Mouse (Mus musculus): ENCODE measurements around the gene Mapkap1.

Mapkap1 gene

DNA sequence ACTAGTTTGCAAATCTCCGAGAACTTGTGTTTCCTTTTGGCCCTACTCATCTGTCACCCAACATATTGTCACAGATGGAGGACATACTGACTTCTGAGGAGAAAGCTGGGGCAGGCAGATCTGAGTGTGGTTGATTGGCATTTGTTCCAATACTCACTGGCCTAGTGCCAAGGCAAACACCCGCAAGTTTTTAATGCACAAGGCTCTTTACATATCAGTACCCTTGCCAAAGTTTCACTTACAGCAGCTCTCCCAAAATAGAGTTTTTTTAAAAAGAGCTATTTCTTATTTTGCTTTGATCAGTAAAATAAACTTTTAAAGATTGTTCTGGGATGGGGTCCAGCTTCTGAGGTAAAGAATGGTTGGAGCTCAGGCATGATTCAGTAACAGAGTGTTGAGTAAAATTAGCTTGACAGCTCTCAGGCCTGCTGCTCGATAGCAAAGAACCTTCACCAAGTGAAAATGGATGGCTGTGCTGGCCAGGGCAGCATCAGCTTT, 125.3 kb downstream of the Mapkap1 start:
- DNase-seq (ENCODE audit: low spot score): no peak

DNA sequence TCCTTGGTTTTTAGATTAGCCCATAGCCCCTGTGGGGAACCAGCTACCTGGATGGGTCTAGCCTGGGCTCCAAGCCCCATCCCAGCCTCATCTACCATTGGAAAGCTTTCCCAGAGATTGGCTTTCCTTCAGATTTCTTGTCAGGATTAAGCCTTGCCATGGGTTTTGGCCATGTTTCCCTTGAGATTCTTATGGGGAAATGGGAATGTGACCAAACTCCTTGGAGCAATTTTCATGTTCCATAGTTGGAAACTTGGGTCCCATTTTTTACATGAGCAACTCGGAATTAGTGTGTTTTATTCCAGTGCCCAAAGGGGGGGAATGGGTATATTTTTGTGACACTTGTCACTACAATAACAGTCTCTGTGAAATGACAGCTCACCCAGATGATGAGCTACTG, 125.8 kb downstream of the Mapkap1 start:
- no peak for DNase-seq (ENCODE audit: low spot score)

DNA sequence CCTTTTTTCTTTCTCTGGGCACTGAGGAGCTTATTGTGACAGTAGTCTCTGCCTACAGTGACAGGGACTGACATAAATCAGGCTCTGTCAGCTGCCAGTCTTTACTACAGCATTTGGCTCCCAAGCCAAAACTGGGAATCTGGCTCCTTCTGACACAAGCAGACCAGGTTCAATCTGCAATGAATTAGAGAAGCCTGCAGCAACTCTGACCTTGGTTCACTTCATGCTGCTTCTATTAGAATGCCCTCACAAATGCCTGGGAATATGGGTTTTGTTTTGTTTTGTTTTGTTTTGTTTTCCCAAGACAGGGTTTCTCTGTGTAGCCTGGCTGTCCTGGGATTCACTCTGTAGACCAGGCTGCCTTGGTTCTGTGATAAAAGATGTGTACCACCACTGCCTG, 126.7 kb downstream of the Mapkap1 start:
- DNase-seq (ENCODE audit: low spot score): no peak

DNA sequence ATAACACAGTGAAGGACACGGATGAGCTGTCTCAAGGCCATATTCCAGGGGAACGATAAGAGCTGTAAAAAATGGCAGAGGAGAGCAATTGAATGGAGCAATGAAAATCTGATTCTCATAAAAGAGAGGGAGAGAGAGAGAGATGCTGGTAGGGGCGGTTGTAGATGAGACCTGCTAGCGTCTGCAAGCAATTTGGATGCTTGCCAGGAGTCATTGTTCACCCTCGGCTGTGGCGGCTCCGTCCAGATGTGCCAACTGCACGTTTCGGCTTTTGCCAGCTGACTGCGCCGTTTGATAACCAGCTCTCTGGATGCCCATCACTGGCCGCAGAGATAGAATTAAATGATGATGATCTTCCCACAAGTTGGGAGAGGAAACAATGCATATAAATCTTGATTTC, 128.4 kb downstream of the Mapkap1 start:
- peak; percentile 87 for DNase-seq (ENCODE audit: low spot score)

DNA sequence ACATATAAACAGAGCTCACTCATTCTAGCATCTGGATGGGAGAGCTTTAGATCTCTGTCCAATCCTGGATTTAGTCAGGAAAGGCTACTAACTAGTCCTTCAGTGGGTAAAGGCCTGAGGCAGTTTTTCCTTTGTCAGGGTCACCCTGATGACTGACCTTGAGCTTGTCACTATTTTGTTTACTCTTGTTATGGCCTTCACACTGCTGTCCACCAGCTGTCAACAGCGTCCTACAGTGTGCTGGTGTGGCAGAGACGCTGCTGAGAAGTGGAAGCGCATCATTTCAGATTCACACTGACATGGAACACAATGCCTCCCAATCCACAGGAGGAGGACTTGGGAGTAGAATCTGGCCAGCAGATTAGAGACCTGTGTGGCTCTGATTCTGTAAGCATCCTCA, 130.8 kb downstream of the Mapkap1 start:
- no peak for DNase-seq (ENCODE audit: low spot score)

DNA sequence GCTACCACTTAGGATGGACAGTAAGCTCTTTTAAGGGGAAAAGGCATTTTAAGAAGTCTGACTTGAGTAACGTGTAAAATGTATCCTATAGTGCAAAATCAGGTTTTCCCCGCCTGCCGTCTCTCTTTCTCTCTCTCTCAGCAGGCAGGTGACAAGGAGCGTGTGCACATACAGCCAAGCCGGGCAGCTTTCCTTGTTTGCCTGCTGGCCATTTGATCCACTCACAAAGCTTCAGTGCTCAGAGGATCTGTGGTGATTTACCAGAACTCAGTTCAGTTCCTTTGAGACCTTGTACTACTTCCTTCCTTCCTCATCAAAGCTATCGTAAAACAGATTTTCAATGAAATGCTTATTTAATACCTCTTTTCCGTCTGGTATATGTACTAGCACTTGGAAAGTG, 137.0 kb downstream of the Mapkap1 start:
- DNase-seq (ENCODE audit: low spot score): no peak

DNA sequence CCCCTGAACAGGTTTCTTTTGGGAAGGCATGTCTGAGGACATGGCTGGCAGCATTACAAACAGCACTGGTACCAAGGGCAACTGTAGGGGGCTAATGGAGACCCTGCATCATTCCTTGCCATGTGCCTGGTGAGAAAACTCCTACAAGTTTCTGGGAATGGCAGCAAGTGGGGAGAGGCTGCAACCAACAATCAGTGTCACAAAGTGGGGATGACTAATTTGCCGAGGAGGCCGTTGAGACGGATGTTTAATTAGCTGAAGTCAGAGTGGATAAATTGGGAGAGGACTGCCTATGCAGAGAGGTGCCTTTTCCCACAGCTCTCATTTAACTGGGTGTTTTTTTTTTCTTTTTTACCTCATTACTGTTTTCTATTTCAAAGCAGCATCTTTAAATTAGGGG, 137.4 kb downstream of the Mapkap1 start:
- no peak for DNase-seq (ENCODE audit: low spot score)

DNA sequence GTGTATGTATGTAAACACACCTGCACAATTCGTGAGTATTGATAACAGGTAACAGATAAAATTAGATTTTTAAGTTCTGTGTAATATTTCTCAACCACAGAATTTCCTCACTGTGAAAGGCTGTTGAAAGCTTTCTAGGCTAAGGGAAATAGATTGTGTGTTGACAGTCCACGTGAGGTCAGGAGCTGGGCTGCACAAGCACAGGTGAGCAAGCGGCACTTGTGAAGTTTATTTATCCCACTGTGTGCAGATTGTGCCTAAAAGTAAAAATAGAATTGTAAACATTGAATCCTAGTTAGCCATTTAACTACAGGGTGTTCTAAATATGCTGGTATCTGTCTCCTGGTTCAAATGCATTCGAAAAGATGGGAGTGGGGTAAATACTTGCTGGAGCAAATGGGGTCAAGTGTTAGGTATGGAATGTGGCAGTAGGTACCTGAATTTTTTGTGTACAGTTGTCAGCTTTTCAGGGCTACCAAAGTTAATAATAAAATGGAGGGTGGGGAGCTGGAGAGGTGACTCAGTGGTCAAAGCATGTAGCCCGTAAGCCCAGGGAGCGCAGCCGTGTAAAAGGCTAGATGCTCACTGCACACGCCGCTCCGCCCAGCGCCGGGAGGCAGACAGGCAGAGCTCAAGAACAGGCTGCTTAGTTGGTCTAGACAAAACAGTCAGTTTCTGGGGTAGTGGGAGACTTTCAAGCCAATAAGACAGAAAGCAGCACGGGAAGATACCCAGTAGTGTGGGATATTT, 138.2 kb downstream of the Mapkap1 start:
- DNase-seq (ENCODE audit: low spot score): no peak

DNA sequence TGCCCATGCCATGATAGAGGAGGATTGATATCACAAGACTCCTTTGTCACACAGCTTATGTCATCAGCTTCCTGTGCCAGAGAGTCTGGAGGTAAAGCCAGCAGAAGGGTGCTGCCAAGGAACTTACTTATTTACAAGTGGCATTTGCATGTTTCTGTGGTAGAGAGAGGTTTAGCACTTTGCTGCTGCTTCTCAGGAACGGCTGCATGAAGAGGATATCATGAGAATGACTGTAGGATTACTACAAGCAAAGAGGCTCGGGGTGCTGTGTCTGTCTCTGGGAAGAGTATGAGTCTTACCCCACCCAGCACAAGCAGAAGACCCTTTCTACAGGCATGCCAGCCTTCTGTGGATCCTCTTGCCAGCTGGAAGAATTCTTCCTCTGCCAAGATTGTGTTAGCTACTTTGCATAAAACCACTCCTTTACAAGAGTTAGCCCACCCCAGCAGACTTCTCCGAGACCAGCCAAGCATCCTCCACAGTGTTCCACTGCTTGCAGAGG, 139.7 kb downstream of the Mapkap1 start:
- DNase-seq (ENCODE audit: low spot score): no peak

DNA sequence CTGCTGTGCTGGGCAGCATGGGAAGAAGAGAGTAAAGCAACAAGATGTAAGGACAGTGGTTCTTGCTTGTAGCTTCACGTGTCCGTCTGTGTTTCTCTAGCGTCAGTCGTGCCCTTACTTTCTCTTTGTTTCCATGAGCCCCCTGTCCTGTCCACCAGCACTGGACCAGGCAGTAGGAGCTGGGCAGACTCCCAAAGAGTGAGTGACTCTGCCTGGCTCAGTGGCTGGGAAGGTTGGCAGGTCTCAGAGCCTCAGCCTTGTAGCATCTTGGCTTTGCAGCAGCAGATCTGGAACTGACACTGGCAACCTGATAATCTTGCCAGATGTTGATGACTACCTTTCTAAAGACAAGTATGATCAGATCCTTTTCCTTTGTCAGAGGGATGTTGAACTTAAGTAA, 140.9 kb downstream of the Mapkap1 start:
- no peak for DNase-seq (ENCODE audit: low spot score)

DNA sequence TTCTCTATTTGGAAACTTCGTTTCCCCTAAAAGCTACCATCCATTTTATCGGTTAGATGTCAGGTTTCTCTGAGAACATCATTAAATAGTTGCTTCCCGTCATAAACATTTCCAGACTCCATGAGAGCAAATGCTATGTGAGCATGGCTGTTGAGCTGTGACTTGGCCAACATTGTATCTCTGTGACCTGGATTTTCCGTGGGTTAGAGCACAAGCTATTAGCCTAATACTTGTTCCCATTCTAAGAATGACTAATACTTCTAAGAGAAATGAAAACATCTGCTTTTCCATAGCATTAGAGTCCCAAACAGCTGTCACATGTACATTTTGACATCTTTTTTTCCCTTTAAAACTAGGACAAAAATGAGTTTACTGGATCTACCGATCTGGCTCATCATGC, 142.4 kb downstream of the Mapkap1 start:
- no peak for DNase-seq (ENCODE audit: low spot score)

DNA sequence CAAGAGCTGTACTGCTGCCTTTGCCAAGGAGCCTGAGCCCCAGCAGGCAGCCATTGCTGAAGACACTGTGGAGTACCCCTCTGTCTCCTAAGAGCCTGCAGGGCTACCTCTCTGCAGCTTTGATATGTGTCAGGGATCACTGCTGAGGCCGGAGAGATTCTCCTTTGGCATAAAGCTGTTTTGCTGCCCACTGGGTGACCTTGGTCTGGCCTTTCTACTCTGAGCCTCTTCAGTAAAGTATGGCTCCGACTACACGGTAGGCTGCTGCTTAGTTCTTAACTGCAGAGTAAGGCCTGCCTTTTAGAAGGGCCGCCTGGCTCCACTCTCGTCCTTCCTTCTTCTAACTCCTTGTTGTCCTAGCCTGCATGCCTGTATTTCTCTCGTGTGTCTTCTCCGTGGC, 142.9 kb downstream of the Mapkap1 start:
- no peak for DNase-seq (ENCODE audit: low spot score)

DNA sequence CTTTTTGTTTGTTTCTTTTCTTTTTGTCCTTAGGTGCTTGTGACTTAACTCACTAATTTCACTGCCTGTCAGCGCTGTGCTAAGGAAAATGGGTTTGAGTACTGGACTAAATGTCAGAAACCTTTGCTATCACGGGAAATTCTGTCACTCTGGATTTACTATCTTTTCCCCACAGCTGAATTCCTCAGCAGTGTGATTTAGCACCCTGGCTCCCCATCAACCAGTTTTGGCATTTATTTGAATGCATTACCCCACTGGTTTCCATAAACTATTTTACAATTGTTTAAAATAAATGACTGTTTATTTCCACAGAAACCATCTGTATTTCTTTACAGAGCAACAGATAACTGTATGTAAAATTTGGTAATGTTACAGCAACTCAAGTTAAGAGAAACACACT, 146.2 kb downstream of the Mapkap1 start:
- no peak for DNase-seq (ENCODE audit: low spot score)

DNA sequence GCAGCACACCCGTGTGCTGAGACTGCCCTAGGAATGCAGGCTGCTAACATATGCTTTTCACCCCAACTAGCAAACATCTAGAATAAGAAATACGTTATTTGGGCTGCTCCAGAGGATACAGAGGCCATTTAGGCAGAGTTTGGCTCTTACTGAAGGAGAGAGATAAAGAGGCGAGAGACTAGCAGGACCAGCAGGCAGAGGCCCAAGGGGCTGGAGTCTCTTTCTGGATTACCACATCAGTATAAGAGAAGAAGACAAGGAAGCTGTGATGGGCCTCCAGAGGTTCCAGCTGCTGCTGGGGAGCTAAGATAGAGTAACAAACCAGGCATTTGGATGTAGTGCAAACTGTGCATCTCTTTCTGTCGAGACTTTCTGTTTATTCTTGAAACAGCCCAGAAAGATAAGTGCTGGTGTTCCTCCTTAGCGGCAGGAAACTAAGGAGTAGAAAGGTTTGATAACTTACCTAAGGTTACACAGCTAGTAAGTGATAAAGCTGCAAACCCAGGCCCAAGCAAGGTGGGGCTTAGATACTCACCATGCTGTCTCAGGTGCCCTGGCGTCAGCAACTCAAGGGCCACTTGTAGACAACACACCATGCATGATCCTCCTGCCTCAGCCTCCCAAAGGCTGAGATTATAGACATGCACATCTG, 147.1 kb downstream of the Mapkap1 start:
- no peak for DNase-seq (ENCODE audit: low spot score)

DNA sequence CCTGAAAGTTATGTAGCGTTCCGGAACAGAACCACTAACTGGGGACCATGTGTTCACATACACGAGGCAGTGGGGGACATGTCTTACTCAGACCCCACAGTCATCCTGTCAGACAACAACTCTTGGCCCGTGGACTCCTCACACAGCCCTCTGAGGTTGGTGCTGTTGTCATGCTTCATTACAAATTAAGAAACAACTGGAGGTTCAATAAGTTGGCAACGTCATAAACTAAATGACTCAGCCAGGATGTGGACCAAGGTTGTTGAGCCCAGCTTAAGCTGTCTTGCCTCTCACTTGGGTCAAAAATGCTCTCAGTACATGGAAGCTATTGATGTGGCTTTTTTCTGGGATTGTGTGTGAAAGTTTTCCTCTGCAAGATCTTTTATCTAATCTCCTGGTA, 153.6 kb downstream of the Mapkap1 start:
- DNase-seq (ENCODE audit: low spot score): no peak

DNA sequence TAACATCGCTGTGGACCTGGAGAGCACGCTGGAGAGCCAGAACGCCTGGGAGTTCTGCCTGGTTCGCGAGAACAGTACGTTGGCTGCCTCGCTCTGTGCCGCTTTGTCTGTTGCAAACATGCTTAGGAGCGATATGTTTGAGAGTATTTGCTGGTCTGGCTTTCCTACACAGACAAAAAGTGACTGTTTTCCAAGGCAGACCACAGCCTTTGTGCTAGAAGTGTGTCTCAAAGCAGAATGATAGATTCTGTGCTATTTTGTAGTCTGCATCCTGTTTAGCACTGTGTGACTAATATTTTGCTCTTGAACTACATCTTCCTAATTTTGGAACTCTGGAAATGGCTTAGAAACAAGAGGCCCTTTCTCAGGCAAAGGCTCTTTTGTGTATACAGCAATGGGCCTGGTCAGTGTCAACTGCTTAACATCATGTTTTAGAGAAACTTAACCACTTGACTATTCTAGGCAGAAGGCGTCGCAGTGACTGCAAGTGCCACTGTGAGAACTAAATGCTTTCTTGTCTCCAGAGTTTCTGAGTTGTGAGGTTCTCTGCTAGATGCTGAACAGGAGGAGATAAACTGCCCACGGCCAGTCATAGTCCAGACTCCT, 156.6 kb downstream of the Mapkap1 start:
- no peak for DNase-seq (ENCODE audit: low spot score)

DNA sequence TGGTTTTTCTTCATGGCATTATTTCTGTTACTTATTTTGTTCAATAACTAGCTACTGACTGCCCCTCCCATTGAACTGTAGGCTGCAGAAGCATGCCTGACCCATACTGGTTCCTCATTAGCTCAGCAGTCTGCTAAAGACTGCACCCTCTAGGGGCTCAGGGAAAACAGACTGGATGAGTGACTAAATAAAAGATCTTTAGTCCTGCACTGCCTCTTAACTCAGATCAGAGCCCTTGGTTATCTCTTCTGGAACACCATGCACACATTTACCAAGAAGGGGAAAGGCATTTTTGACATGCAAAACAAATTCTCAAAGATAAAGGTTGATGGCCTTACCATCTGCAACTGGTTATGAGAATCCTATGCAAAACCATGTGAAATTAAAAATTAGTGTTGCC, 157.3 kb downstream of the Mapkap1 start:
- DNase-seq (ENCODE audit: low spot score): no peak

DNA sequence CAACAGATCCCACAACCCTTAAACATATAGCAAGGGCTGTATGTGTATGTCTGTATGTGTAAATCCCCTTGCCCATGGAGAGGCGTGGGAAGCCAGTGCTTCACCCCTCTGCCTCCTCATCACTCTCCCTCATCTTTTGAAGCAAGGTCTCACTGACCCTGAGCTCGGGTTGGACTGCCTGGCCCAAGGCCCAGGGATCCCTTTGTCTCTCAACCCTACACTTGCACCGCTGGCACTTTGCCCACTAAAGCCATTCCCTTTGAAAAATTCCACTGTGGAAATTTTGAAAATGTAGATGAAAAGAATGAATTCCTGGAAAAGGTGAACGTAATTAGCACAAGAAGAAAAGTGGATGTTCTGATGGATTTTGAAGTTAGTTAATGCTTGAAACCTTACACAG, 159.6 kb downstream of the Mapkap1 start:
- no peak for DNase-seq (ENCODE audit: low spot score)

DNA sequence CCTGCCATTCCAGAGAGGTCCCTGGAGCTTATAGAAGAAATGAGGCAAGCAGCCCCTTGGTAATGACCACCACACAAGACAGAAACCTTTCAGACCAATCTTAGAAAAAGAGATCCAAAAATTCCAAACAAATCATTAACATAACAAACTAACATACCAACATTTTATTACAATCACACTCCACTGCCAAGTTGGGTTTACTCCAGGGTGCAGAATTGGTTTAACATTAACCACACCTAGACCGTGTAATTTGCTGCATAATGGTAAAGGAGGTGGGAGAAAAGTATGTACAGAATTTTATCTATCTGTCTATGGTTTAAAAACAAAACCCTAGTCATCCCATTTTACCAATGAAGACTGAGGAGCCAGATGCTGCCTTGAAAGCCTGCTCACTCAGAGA, 160.0 kb downstream of the Mapkap1 start:
- DNase-seq (ENCODE audit: low spot score): no peak

DNA sequence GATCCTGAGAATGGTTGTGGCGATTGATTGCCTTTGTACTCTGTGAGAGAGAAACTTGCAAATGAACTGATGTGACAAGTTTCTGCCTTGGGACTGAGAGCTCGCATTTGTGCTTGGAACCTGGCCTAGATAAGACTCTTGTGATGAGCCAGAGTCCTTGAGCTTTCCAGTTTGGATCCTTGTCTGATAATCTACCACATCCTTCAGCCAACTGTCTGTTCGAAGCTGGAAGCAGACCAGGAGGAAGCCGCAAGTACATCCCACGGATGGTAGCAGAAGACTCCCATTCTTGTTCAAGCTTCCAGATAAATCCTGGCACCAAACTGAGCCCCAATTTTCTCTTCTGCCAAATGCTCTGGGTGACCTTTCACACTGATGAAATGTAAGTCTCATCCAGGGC, 162.6 kb downstream of the Mapkap1 start:
- DNase-seq (ENCODE audit: low spot score): no peak

DNA sequence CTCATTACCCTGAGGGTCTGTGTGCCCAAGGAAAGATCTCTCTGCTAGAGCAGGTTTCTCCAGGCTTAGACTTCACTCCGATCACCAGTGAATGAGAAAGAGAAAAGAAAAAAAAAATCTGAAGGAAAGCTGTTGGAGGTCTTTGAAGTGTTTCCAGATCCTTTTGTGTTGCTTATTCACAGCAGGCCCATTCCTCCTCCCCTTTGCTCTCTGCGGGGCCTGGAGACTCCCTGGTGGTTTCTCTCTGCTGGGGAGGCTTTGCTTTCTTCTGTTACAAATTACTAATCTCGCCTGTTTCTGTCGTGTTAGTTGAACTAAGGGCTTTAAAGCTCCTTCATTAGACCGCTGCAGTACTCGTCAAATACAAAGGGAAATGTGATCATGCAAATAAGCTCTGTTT, 163.8 kb downstream of the Mapkap1 start:
- no peak for DNase-seq (ENCODE audit: low spot score)

DNA sequence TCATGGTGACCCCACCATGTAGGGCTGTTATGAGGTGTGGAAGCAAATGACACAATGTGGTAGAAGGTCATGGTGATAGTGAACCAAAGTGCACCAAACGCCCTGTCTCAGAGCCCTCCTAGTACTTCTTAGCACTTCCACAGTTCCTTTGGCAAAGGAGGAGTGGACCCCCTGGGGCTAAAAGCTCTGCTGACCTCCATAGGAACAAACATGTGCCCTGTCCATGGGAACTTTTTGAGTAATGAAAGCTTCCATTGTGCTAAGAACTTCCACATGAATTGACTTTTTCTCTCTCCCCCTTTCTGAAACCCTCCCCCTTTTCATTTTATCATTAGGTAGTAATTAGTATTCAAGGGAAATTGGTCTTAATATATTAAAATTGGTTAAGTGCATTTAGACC, 164.5 kb downstream of the Mapkap1 start:
- no peak for DNase-seq (ENCODE audit: low spot score)

DNA sequence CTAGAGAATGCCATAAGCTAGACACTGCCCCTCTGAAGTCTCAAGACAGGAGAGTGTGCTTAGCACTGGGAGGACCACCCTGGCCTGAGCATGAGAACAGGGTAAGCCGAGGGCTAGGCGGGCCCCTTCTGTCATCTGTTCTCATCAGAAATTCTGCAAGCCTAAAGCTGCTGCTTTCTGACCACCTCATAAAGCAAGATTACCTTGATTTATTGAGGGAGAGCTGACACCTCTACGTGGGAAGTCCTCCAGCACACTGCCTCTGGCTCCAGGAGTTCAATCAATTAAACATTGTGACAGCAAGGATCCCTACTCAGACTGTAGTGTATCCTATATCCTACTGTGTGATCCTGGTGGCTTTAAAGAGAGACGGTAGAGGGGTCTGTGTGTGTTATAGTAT, 166.5 kb downstream of the Mapkap1 start:
- no peak for DNase-seq (ENCODE audit: low spot score)

Measured in MN1 (cell line).